Mouse (Mus musculus) liver, postnatal 0 days (tissue): ENCODE results near the gene Ncoa7.

Experiments used
- CTCF ChIP-seq: sonication (generic); IDR thresholded peaks from 2 replicates; pipeline ENCODE4 v1.5.1; 2016; ENCODE audit warnings: antibody characterized with exemption, low read depth
- EP300 ChIP-seq: IDR thresholded peaks from 2 replicates; pipeline ENCODE4 v1.6.1; 2016; ENCODE audit warnings: antibody characterized with exemption, low read depth, mild to moderate bottlenecking

DNA sequence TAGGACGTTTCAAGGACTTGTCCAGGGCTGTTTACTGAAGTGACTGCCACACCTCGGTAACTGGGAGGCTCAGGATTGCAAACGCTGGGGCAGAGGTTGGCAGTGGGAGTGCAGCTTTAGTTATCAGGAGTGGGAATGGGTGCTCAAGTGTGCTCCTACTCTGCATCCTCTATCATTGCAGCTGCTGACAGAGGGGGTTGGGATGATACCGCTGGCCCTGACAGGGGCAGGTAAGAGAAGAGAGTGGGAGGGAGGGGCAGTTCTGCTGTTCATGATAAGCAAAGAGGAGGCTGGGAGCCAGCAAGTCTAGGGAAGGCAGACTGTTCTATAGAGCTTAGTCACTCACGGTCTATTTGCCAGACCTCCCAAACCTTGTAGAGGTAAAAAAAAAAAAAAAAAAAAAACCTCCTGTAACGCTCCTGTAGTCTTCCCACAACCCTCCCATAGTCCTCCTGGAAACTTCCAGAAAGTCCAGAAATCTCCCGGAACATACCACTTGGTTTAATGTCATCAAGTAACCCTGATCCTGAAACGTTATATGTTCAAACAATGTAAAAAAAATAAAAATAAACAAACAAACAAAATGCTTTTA, 39.9 kb downstream of the Ncoa7 start:
- TF ChIP-seq CTCF, result peak; percentile 37; the same call in 1 of the 2 replicates
- peak; percentile 96 for TF ChIP-seq EP300
